Mouse (Mus musculus) thymus, adult 2 months (tissue): ENCODE data around the gene Lbx2. TPM values are rescaled to one million over a fixed set of nuclear protein-coding genes. Genes with fewer than 3 reads are reported as not detected.

ENCODE experiments used
- DNase-seq: peaks from one replicate; pipeline ENCODE4 v3.0.0; 2021
- H3K27ac ChIP-seq: fragments of 200-500 bp; 2 replicates; pipeline ENCODE4 v1.5.1; 2012; ENCODE audit warnings: low read length, control low read depth; ENCODE audit not compliant: control insufficient read depth, insufficient read depth
- H3K27me3 ChIP-seq: fragments of 200-500 bp; 2 replicates; pipeline ENCODE4 v1.6.1; 2012; ENCODE audit warnings: mild to moderate bottlenecking, low read length, moderate library complexity, mixed read lengths; ENCODE audit not compliant: control insufficient read depth, insufficient read depth
- H3K36me3 ChIP-seq: fragments of 200-500 bp; 2 replicates; pipeline ENCODE4 v1.6.1; 2012; ENCODE audit warnings: mild to moderate bottlenecking, low read length, moderate library complexity; ENCODE audit not compliant: control insufficient read depth, insufficient read depth
- H3K4me1 ChIP-seq: fragments of 200-500 bp; replicated peaks from 2 replicates; pipeline ENCODE4 v1.6.1; 2012; ENCODE audit warnings: low read length; ENCODE audit not compliant: control insufficient read depth, insufficient read depth
- H3K4me3 ChIP-seq: fragments of 200-500 bp; 2 replicates; pipeline ENCODE4 v1.5.1; 2012; ENCODE audit warnings: mild to moderate bottlenecking, low read length, control low read depth, moderate library complexity; ENCODE audit not compliant: control insufficient read depth, insufficient read depth
- CTCF ChIP-seq: fragments of 200-500 bp; IDR thresholded peaks from 2 replicates; pipeline ENCODE4 v1.5.1; 2012; ENCODE audit warnings: mild to moderate bottlenecking, control low read depth, low read length, moderate library complexity, borderline replicate concordance; ENCODE audit not compliant: control insufficient read depth, poor library complexity, insufficient read depth; ENCODE audit errors: extremely low read depth
- POLR2A ChIP-seq: fragments of 200-500 bp; IDR thresholded peaks from 2 replicates; pipeline ENCODE4 v1.6.1; 2012; ENCODE audit warnings: mild to moderate bottlenecking, low read length, control low read depth, moderate library complexity; ENCODE audit not compliant: control insufficient read depth, poor library complexity, insufficient read depth; ENCODE audit errors: extremely low read depth
- WGBS: fragments of 180-500 bp; shearing (Covaris S2); methylation state at CpG from one replicate; pipeline ENCODE4 v1.1.7; 2018; 5-methylcytosine and 5-hydroxymethylcytosine counted together
- polyA plus RNA-seq: library from polyadenylated mRNA; depleted of rRNA; stranded (reverse); fragments of >200 nt; gene quantifications from 2 replicates; pipeline ENCODE4 v1.2.3, GENCODE M21; 2012

Gene Lbx2
- polyA plus RNA-seq, 1 experiment, result 2.1 TPM

DNA sequence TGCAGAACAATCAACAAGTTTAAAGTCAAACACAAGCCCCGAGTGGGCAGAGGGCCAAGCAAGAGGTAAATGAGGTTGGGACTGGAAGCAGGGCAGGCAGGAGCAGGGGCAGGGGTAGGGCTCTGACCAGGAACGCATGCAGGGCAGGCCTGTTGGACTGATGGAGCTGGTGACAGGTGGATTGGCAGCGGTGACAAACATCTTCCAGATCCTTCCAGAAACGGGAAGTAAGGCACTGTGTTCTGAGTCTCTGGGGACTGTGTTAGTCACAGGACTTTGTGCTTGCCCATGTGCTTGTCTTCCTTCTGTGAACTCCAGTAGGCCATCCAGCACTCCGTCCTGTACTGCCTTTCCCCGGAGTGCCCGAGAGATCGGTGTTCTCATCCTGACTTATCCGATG, 41.4 kb upstream of the Lbx2 start:
- no peak for DNase-seq
- TF ChIP-seq CTCF (no peak), POLR2A (no peak)
- H3K4me1 ChIP-seq, result no peaks in the 10 kb centered on the region
- no peaks in the 10 kb centered on the region for H3K36me3 ChIP-seq
- H3K27me3 ChIP-seq, result no peaks in the 10 kb centered on the region
- H3K4me3 ChIP-seq, result no peak overlapping the region
- H3K27ac ChIP-seq, result no peak overlapping the region
- 62% methylated on average over 9 of the region's 9 CpGs for WGBS

DNA sequence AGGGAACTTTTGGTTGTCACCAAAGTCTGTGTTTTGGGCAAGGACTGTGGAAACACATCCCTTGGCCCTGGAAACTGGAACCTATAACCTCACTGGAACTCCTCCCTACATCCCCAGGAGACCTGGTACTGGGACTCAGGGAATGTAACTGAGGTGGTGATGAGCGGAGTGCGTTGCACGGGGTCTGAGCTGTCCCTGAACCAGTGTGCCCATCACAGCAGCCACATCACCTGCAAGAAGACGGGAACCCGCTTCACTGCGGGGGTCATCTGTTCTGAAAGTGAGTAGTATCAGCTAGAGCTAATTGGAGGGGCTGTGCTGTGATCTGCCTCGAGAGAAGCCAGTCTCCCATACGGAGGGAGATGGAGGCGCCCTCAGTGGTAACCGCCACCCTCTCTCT, 36.8 kb upstream of the Lbx2 start:
- H3K36me3 ChIP-seq, result no peaks in the 10 kb centered on the region
- TF ChIP-seq POLR2A, result no peak
- H3K27ac ChIP-seq, result no peak overlapping the region
- whole genome bisulfite sequencing, result 84% methylated on average over 10 of the region's 10 CpGs
- no peaks in the 10 kb centered on the region for H3K27me3 ChIP-seq
- H3K4me3 ChIP-seq, result no peak overlapping the region
- peaks cover 8% of the 10 kb centered on the region for H3K4me1 ChIP-seq
- no peak for DNase-seq

DNA sequence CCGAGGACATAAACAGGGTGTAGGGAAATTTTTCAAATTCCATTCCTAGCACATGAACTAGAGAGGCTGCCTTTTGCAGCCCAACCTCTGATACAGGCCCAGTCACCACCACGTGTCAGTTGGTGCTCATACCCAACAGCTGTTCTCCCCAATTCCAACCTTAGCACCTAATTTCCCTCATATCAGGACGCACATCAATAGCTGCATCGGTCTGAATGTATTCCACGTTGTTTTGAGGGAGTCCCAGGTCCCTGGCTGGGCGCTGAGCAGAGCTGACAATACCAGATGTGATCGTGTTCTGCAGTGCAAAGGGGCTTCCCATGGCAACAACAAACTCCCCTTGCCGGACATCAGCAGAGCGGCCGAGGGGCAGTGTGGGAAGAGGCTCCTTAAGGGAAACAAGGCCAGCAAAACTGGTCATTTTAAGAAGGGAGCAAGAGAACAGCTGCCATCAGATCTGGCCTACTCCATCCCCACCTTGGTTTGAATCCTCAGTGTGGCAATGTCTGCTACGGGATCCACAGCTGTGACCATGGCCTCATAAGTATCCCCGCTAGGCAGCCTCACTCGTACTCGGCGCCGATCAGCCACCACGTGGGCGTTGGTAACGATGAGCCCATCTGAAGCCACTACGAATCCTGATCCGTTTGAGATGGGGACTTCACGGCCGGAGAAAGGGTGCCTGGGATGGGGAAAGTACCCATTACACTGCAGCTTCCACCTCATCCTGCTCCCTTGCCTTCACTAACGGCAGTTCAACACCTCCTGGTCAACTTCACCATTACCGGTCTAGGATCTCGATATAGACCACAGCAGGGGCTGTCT, 32.8 kb upstream of the Lbx2 start:
- Histone ChIP-seq H3K4me3 (peak overlapping the region; percentile 80), H3K4me1 (peaks cover 19% of the 10 kb centered on the region), H3K27me3 (no peaks in the 10 kb centered on the region), H3K27ac (no peak overlapping the region), H3K36me3 (peaks cover 8% of the 10 kb centered on the region)
- no peak for TF ChIP-seq POLR2A
- no peak for TF ChIP-seq CTCF
- WGBS, result 8% methylated on average over 26 of the region's 26 CpGs
- DNase-seq, result no peak

DNA sequence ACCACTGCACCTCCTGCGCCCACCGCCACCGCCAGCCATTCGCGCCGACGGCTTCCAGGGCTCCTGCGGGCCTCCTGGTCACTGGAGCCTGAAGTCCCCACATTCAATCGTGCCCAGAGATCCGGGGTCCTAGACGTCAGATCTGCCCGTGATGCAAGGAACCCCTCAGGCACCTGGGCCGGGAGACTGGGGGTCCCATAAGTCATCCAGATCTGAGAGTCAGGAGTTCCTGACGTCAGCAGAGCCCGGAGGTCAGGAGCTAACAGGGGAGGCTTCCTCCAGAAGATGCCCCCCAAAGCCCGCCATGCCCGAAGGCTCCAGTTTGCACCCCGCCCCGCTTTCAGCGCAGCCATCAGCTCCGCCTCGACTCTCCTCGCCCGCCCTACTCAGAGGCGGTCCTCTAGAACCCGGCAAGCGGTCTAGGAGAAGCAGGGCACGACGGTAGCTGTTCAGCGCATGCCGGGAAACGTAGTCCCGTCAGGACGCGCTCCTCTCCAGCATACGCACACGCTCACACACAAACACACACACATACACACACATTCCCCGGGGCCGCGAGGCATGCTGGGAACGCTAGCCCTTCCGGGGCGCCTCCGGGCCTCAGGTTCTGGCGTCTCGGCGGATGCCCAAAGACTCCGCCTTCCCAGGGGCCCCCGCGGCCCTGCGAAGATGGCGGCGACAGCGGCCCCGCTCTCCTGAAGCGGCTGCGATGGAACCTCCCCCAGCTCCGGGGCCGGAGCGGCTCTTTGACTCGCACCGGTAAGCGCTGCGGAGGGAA, 31.9 kb upstream of the Lbx2 start, which contains the start of gene Aup1:
Gene Aup1, plus strand, starts transcription at position 448 of the 778 bp plus-strand sequence.
- H3K36me3 ChIP-seq, result peaks cover 8% of the 10 kb centered on the region
- H3K4me1 ChIP-seq, result peaks cover 19% of the 10 kb centered on the region
- no peaks in the 10 kb centered on the region for H3K27me3 ChIP-seq
- peak; percentile 97 for DNase-seq
- H3K4me3 ChIP-seq, result peak within 1 kb of the TSS; percentile 80
- H3K27ac ChIP-seq, result no peak within 1 kb of the TSS
- WGBS, result under 1% methylated on average over 64 of the region's 64 CpGs
- TF ChIP-seq CTCF (no peak; the same call in 1 of the 2 replicates), POLR2A (peak; percentile 90)

DNA sequence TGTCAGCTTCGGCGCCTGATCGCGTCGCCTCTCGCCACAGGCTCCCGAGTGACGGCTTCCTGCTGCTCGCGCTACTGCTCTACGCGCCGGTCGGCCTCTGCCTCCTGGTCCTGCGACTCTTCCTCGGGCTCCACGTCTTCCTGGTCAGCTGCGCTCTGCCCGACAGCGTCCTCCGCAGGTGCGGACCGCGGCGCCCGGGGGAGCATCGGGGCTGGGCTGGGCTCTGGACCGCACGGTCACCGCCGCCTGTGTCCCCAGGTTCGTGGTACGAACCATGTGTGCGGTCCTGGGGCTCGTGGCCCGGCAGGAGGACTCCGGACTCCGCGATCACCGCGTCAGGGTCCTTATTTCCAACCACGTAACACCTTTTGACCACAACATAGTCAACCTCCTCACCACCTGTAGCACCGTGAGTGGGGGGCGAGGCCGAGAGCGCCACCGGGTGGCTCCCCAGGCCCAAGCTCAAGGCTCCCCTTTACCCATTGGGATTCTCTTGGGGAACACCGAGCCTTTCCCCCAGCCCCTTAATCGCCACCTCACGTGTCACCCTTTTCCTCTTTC, 31.2 kb upstream of the Lbx2 start, which contains the start of gene Htra2:
Gene Htra2, minus strand, starts transcription at position 403 of the 561 bp plus-strand sequence.
- Histone ChIP-seq H3K4me3 (peak within 1 kb of the TSS; percentile 80), H3K27ac (no peak within 1 kb of the TSS), H3K27me3 (no peaks in the 10 kb centered on the region), H3K36me3 (peaks cover 8% of the 10 kb centered on the region), H3K4me1 (peaks cover 19% of the 10 kb centered on the region)
- peak; percentile 66 for DNase-seq
- TF ChIP-seq CTCF (0 out of 2 replicates have a peak, but pooled peaks have one; percentile 29), POLR2A (no peak)
- under 1% methylated on average over 50 of the region's 50 CpGs for WGBS

DNA sequence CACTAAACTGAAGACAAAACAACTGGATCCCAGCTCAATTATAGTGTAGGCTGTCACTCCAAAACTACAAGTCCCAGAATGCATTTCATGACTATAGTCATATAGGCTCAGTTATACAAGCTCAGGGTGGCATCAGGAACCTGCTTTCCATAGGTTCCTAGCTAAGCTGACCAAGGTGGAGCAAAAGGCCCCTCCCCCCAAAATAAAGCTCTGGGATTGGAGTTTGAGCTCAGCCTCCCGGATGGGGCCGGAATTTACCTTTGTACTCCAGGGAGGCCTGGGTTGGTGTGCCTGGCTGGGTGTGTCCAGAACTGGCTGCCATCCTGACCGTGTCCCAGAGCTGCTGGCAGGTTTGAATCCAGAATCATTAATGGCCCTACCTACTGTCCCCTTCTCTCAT, 28.4 kb upstream of the Lbx2 start, which contains the start of gene Dqx1:
Gene Dqx1, plus strand, starts transcription at position 55 of the 400 bp plus-strand sequence.
- 97% methylated on average over 3 of the region's 3 CpGs for WGBS
- Histone ChIP-seq H3K27ac (no peak within 1 kb of the TSS), H3K36me3 (peaks cover 8% of the 10 kb centered on the region), H3K4me1 (peaks cover 19% of the 10 kb centered on the region), H3K4me3 (no peak within 1 kb of the TSS), H3K27me3 (no peaks in the 10 kb centered on the region)
- TF ChIP-seq CTCF, result no peak
- no peak for TF ChIP-seq POLR2A
- no peak for DNase-seq
